Comparison of ENCODE assay signal across 8 mouse cellular contexts in genomic region chr5:135488881-135489694, GRCm38 (mm10). TPM values are rescaled to one million over a fixed set of nuclear protein-coding genes. Genes with fewer than 3 reads are reported as not detected.
DNase-seq lines count a peak whose midpoint lies in the region; ATAC-seq and TF ChIP-seq lines count a peak whose summit lies in the region.

No protein-coding gene starts in this region.

- DNase-seq in thymus, adult 2 months: no peak
- DNase-seq in thymus, postnatal 0 days (ENCODE audit: low spot score): no peak
- DNase-seq in heart, adult 9 months (ENCODE audit: low spot score in 2 of 2): peak; percentile 80 to 86
- DNase-seq in kidney, adult 9 months: peak; percentile 73
- DNase-seq in limb, embryonic 14.5 days (ENCODE audit: low spot score): peak; percentile 77
- DNase-seq in midbrain, embryonic 14.5 days: peak; percentile 89
- DNase-seq in spleen, adult 12 weeks (ENCODE audit: low spot score): peak; percentile 21

- H3K9me3 ChIP-seq in embryonic facial prominence, embryonic 12.5 days: no peaks in the 10 kb centered on the region
- H3K9me3 ChIP-seq in limb, embryonic 14.5 days (ENCODE audit: control insufficient read depth, low read length): no peaks in the 10 kb centered on the region
- H3K9me3 ChIP-seq in midbrain, embryonic 14.5 days (ENCODE audit: control insufficient read depth, low read length): no peaks in the 10 kb centered on the region

- 3% methylated on average over 56 of the region's 59 CpGs for WGBS in thymus, adult 2 months
- WGBS in embryonic facial prominence, embryonic 12.5 days: under 1% methylated on average over 52 of the region's 59 CpGs
- WGBS in limb, embryonic 14.5 days: 1% methylated on average over 49 of the region's 59 CpGs
- WGBS in midbrain, embryonic 14.5 days: under 1% methylated on average over 58 of the region's 59 CpGs

- H3K4me2 ChIP-seq in embryonic facial prominence, embryonic 12.5 days (replicated peaks): peak overlapping the region; percentile 86
- H3K4me2 ChIP-seq in limb, embryonic 14.5 days (replicated peaks; ENCODE audit: low read depth, low read length, severe bottlenecking): peak overlapping the region; percentile 89
- peak overlapping the region; percentile 90 for H3K4me2 ChIP-seq in midbrain, embryonic 14.5 days (ENCODE audit: low read length)

- H3K4me3 ChIP-seq in thymus, adult 2 months (ENCODE audit: control insufficient read depth, insufficient read depth, low read length): peak overlapping the region; percentile 27
- peak overlapping the region; percentile 67 for H3K4me3 ChIP-seq in embryonic facial prominence, embryonic 12.5 days
- H3K4me3 ChIP-seq in limb, embryonic 14.5 days (replicated peaks; ENCODE audit: low read length): peak overlapping the region; percentile 69
- H3K4me3 ChIP-seq in midbrain, embryonic 14.5 days (replicated peaks; ENCODE audit: low read depth, low read length): peak overlapping the region; percentile 64

- peaks cover 11% of the 10 kb centered on the region; the same call in 1 of the 2 replicates for H3K27me3 ChIP-seq in thymus, adult 2 months (ENCODE audit: control insufficient read depth, insufficient read depth, low read length)
- no peaks in the 10 kb centered on the region for H3K27me3 ChIP-seq in embryonic facial prominence, embryonic 12.5 days
- no peaks in the 10 kb centered on the region for H3K27me3 ChIP-seq in limb, embryonic 14.5 days (ENCODE audit: control insufficient read depth, insufficient read depth, low read length)
- H3K27me3 ChIP-seq in midbrain, embryonic 14.5 days (ENCODE audit: control insufficient read depth, insufficient read depth, low read length): no peaks in the 10 kb centered on the region

- H3K36me3 ChIP-seq in thymus, adult 2 months (ENCODE audit: control insufficient read depth, insufficient read depth, low read length): no peaks in the 10 kb centered on the region
- H3K36me3 ChIP-seq in embryonic facial prominence, embryonic 12.5 days: no peaks in the 10 kb centered on the region
- H3K36me3 ChIP-seq in limb, embryonic 14.5 days (ENCODE audit: control insufficient read depth, insufficient read depth, low read length): no peaks in the 10 kb centered on the region
- H3K36me3 ChIP-seq in midbrain, embryonic 14.5 days (ENCODE audit: control insufficient read depth, insufficient read depth, low read length): no peaks in the 10 kb centered on the region

- peak; percentile 55 for ATAC-seq in embryonic facial prominence, embryonic 12.5 days (ENCODE audit: insufficient number of reproducible peaks, insufficient read depth, low FRiP score, low TSS enrichment)
- ATAC-seq in limb, embryonic 14.5 days (ENCODE audit: low FRiP score, low read depth): peak; percentile 84
- peak; percentile 86 for ATAC-seq in midbrain, embryonic 14.5 days (ENCODE audit: low FRiP score, low TSS enrichment)

- H3K4me1 ChIP-seq in thymus, adult 2 months (replicated peaks; ENCODE audit: control insufficient read depth, insufficient read depth, low read length): 0 out of 2 replicates have a peak, but pooled peaks cover 5% of the 10 kb centered on the region
- H3K4me1 ChIP-seq in embryonic facial prominence, embryonic 12.5 days: peaks cover 24% of the 10 kb centered on the region
- peaks cover 12% of the 10 kb centered on the region for H3K4me1 ChIP-seq in limb, embryonic 14.5 days (ENCODE audit: control insufficient read depth, insufficient read depth, low read length)
- peaks cover 15% of the 10 kb centered on the region for H3K4me1 ChIP-seq in midbrain, embryonic 14.5 days (ENCODE audit: control insufficient read depth, insufficient read depth, low read length)

- TF ChIP-seq CTCF in thymus, adult 2 months (IDR thresholded peaks at IDR 0.05; ENCODE audit: borderline replicate concordance, control insufficient read depth, extremely low read depth, insufficient read depth, low read length, poor library complexity): no peak

- TF ChIP-seq POLR2A in thymus, adult 2 months (IDR thresholded peaks at IDR 0.05; ENCODE audit: control insufficient read depth, extremely low read depth, insufficient read depth, low read length, poor library complexity): no peak
- TF ChIP-seq POLR2A in limb, embryonic 14.5 days (IDR thresholded peaks at IDR 0.05; ENCODE audit: borderline replicate concordance, extremely low read depth, insufficient read depth, insufficient read length): no peak

- H3K9ac ChIP-seq in embryonic facial prominence, embryonic 12.5 days: peak overlapping the region; percentile 69
- H3K9ac ChIP-seq in limb, embryonic 14.5 days (ENCODE audit: low read depth, low read length, severe bottlenecking): peak overlapping the region; percentile 70
- H3K9ac ChIP-seq in midbrain, embryonic 14.5 days (replicated peaks; ENCODE audit: low read length): peak overlapping the region; percentile 72

- H3K27ac ChIP-seq in thymus, adult 2 months (ENCODE audit: control insufficient read depth, insufficient read depth, low read length): no peak overlapping the region
- H3K27ac ChIP-seq in embryonic facial prominence, embryonic 12.5 days: peak overlapping the region; percentile 88
- peak overlapping the region; percentile 81 for H3K27ac ChIP-seq in limb, embryonic 14.5 days (replicated peaks; ENCODE audit: low read depth, low read length)
- peak overlapping the region; percentile 95 for H3K27ac ChIP-seq in midbrain, embryonic 14.5 days (replicated peaks; ENCODE audit: low read depth, low read length)

RNA-seq across cellular contexts. Expression of gene Hip1, which starts 55.8 kb away (rescaled TPM):
- polyA plus RNA-seq in thymus, adult 2 months (2012; rRNA removed): 9.9 and 11.8 TPM in 2 replicates
- polyA plus RNA-seq in thymus, postnatal 0 days (2015; fragmentation: Nextera tagmentation; extraction: Ambion mirVana): 2.4 and 2.7 TPM in 2 replicates
- 57.9 and 60.5 TPM in 2 replicates for polyA plus RNA-seq in embryonic facial prominence, embryonic 12.5 days (2016; fragmentation: Nextera tagmentation; extraction: Ambion mirVana)
- polyA plus RNA-seq in limb, embryonic 14.5 days (2012; rRNA removed): 45.9 and 56.9 TPM in 2 replicates
- polyA plus RNA-seq in limb, embryonic 14.5 days (2014; fragmentation: Nextera tagmentation; extraction: Ambion mirVana): 47.0 and 49.1 TPM in 2 replicates
- 28.3 and 42.0 TPM in 2 replicates for polyA plus RNA-seq in midbrain, embryonic 14.5 days (2014; fragmentation: Nextera tagmentation; extraction: Ambion mirVana)

Comparison
In these comparisons a context has a peak if more than half of its experiments do, and no peak if none do; other contexts are left out.
1. DNase-seq: peak in heart, adult 9 months (2 of 2), kidney, adult 9 months (single experiment), limb, embryonic 14.5 days (single experiment), midbrain, embryonic 14.5 days (single experiment) and spleen, adult 12 weeks (single experiment); none in thymus, adult 2 months (single experiment) and thymus, postnatal 0 days (single experiment).
2. Peak in every context shown above with its lines, with median percentiles within 50 percentile points of each other: H3K4me3 ChIP-seq, ATAC-seq, H3K4me2 ChIP-seq and H3K9ac ChIP-seq.